Mouse (Mus musculus) hindbrain, embryonic 16.5 days (tissue): ENCODE results near the gene Pgls. TPM values are rescaled to one million over a fixed set of nuclear protein-coding genes. Genes with fewer than 3 reads are reported as not detected.
A peak's percentile ranks its signal among the peaks of the same experiment; 100 is the strongest.

Experiments
- ATAC-seq: fragments of 200-750 bp; cut with Nextera tagmentation; 2 replicates; pipeline ENCODE4 v1.8.0; 2017; ENCODE audit warnings: moderate TSS enrichment, moderate library complexity
- H3K27ac ChIP-seq: fragments of 300-500 bp; sonication (generic); 2 replicates; pipeline ENCODE4 v1.5.1; 2014; ENCODE audit warnings: low read depth, mild to moderate bottlenecking, control low read depth, low read length, moderate library complexity
- H3K27me3 ChIP-seq: fragments of 300-500 bp; sonication (generic); replicated peaks from 2 replicates; pipeline ENCODE4 v1.6.1; 2014; ENCODE audit warnings: low read length; ENCODE audit not compliant: control insufficient read depth, insufficient read depth
- H3K36me3 ChIP-seq: fragments of 300-500 bp; sonication (generic); 2 replicates; pipeline ENCODE4 v1.6.1; 2014; ENCODE audit warnings: mild to moderate bottlenecking, low read length, moderate library complexity, mixed read lengths; ENCODE audit not compliant: control insufficient read depth, insufficient read depth
- H3K4me1 ChIP-seq: fragments of 300-500 bp; sonication (generic); 2 replicates; pipeline ENCODE4 v1.6.1; 2014; ENCODE audit warnings: low read depth, low read length; ENCODE audit not compliant: control insufficient read depth, insufficient read depth
- H3K4me2 ChIP-seq: fragments of 300-500 bp; sonication (generic); 2 replicates; pipeline ENCODE4 v1.6.1; 2014; ENCODE audit warnings: mild to moderate bottlenecking, low read length, control low read depth, moderate library complexity
- H3K4me3 ChIP-seq: fragments of 300-500 bp; sonication (generic); 2 replicates; pipeline ENCODE4 v1.5.1; 2014; ENCODE audit warnings: mild to moderate bottlenecking, low read length, control low read depth, moderate library complexity
- H3K9ac ChIP-seq: fragments of 300-500 bp; sonication (generic); 2 replicates; pipeline ENCODE4 v1.6.1; 2014; ENCODE audit warnings: low read depth, mild to moderate bottlenecking, control low read depth, low read length, moderate library complexity
- H3K9me3 ChIP-seq: fragments of 300-500 bp; sonication (generic); 2 replicates; pipeline ENCODE4 v1.6.1; 2014; ENCODE audit warnings: mild to moderate bottlenecking, low read length, moderate library complexity; ENCODE audit not compliant: control insufficient read depth
- WGBS: fragments of 180-500 bp; shearing (Covaris S2); extraction: QIAGEN DNeasy Blood & Tissue Kit; methylation state at CpG from one replicate; pipeline ENCODE4 v1.1.7; 2014; 5-methylcytosine and 5-hydroxymethylcytosine counted together
- polyA plus RNA-seq: library from polyadenylated mRNA; unstranded; fragments of >200 nt; fragmentation: Nextera tagmentation; extraction: Ambion mirVana; gene quantifications from 2 replicates; pipeline ENCODE4 v1.2.1, GENCODE M21; 2015

The Pgls gene
- polyA plus RNA-seq, 1 experiment from 2014 or later = 237 TPM

- H3K36me3 ChIP-seq = 0 out of 2 replicates have a peak, but pooled peaks cover 2% of the 10 kb centered on the region
- 65% methylated on average over 4 of the region's 4 CpGs for WGBS
- H3K9me3 ChIP-seq = no peaks in the 10 kb centered on the region
- H3K27ac ChIP-seq = no peak overlapping the region
- no peak overlapping the region for H3K4me3 ChIP-seq
- H3K4me2 ChIP-seq = no peak overlapping the region
- no peaks in the 10 kb centered on the region for H3K27me3 ChIP-seq
- ATAC-seq = no peak
- peaks cover 7% of the 10 kb centered on the region; the same call in 1 of the 2 replicates for H3K4me1 ChIP-seq
- no peak overlapping the region for H3K9ac ChIP-seq
These were observed 14.1 kb upstream of the Pgls start for GRCm38 (mm10) chr8:71577856-71578387.

GRCm38 (mm10) chr8:71579009-71579408 lies 13.0 kb upstream of the Pgls start:
- H3K9me3 ChIP-seq = no peaks in the 10 kb centered on the region
- H3K4me1 ChIP-seq = 0 out of 2 replicates have a peak, but pooled peaks cover 2% of the 10 kb centered on the region
- H3K9ac ChIP-seq = no peak overlapping the region
- no peak overlapping the region for H3K4me2 ChIP-seq
- H3K27ac ChIP-seq = no peak overlapping the region
- no peak overlapping the region for H3K4me3 ChIP-seq
- WGBS = 68% methylated on average over 1 of the region's 1 CpGs
- no peak for ATAC-seq
- H3K27me3 ChIP-seq = no peaks in the 10 kb centered on the region
- H3K36me3 ChIP-seq = peaks cover 4% of the 10 kb centered on the region

- H3K27ac ChIP-seq = no peak overlapping the region
- 70% methylated on average over 10 of the region's 14 CpGs for WGBS
- peaks cover 9% of the 10 kb centered on the region for H3K36me3 ChIP-seq
- no peak overlapping the region for H3K4me3 ChIP-seq
- no peaks in the 10 kb centered on the region for H3K27me3 ChIP-seq
- H3K4me1 ChIP-seq = 0 out of 2 replicates have a peak, but pooled peaks cover 2% of the 10 kb centered on the region
- ATAC-seq = peak; percentile 28; the same call in 1 of the 2 replicates
- no peaks in the 10 kb centered on the region for H3K9me3 ChIP-seq
- H3K9ac ChIP-seq = peak overlapping the region; percentile 27; the same call in 1 of the 2 replicates
- H3K4me2 ChIP-seq = no peak overlapping the region
These were observed 12.5 kb upstream of the Pgls start for GRCm38 (mm10) chr8:71579476-71579875.

- WGBS = 28% methylated on average over 9 of the region's 9 CpGs
- Histone ChIP-seq H3K27me3 (no peaks in the 10 kb centered on the region), H3K4me3 (no peak overlapping the region), H3K4me2 (no peak overlapping the region), H3K9me3 (no peaks in the 10 kb centered on the region), H3K27ac (no peak overlapping the region), H3K4me1 (0 out of 2 replicates have a peak, but pooled peaks cover 2% of the 10 kb centered on the region), H3K36me3 (peaks cover 15% of the 10 kb centered on the region), H3K9ac (no peak overlapping the region)
- peak; percentile 31 for ATAC-seq
These were observed 11.8 kb upstream of the Pgls start for GRCm38 (mm10) chr8:71580201-71580600.

GRCm38 (mm10) chr8:71586891-71587290 lies 5.1 kb upstream of the Pgls start:
- H3K36me3 ChIP-seq = peaks cover 24% of the 10 kb centered on the region
- WGBS = 87% methylated on average over 2 of the region's 2 CpGs
- H3K4me1 ChIP-seq = peaks cover 10% of the 10 kb centered on the region
- 0 out of 2 replicates have a peak, but pooled peaks have one; percentile 5 for ATAC-seq
- no peaks in the 10 kb centered on the region for H3K9me3 ChIP-seq
- no peak overlapping the region for H3K9ac ChIP-seq
- H3K27me3 ChIP-seq = no peaks in the 10 kb centered on the region
- no peak overlapping the region for H3K27ac ChIP-seq
- no peak overlapping the region for H3K4me3 ChIP-seq
- no peak overlapping the region for H3K4me2 ChIP-seq

DNA sequence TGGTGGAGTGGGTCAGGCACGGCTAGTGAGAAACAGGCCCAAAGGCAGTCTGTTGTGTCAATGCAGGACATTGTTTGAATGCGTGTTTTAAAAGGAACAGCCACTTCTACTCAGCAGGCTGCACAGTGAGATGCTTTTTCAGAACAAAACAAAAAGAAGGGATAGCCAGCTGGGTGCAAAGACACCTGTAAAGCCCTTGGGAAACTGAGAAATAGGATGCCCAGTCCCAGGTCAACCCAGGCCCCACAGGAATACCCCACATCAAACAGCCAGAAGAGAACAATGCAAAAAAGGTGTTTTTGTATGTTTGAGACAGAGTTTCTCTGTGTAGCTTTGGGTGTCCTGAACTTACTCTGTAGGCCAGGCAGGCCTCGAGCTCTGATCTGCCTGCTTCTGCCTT lies 3.2 kb upstream of the Pgls start:
- WGBS = 54% methylated on average over 3 of the region's 3 CpGs
- Histone ChIP-seq H3K27me3 (no peaks in the 10 kb centered on the region), H3K36me3 (peaks cover 24% of the 10 kb centered on the region), H3K9me3 (no peaks in the 10 kb centered on the region), H3K4me2 (no peak overlapping the region), H3K4me3 (no peak overlapping the region), H3K9ac (no peak overlapping the region), H3K4me1 (peaks cover 22% of the 10 kb centered on the region), H3K27ac (no peak overlapping the region)
- ATAC-seq = no peak

DNA sequence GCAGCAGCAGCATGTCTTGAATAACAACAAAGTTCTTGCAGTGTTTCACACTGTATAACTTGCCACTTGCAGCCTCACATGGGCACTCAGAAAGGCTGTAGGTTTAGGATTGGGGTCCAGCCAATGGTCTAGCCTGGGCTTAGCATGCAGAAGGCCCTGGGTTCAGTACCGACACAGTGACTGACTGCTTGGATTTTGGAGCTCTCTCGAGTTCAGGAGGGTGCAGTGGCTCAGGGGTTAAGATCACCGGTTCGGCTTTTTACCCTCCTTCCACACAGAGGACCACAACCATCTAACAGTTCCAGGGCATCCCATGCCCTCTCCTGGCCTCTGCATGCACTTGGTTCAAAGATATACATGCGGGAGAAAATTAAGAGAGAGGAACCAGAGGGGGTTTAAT lies 959 bp upstream of the Pgls start:
- no peak for ATAC-seq
- peak overlapping the region; percentile 99 for H3K27ac ChIP-seq
- H3K4me3 ChIP-seq = peak overlapping the region; percentile 87
- peak overlapping the region; percentile 97 for H3K9ac ChIP-seq
- peaks cover 30% of the 10 kb centered on the region for H3K4me1 ChIP-seq
- peak overlapping the region; percentile 95 for H3K4me2 ChIP-seq
- no peaks in the 10 kb centered on the region for H3K9me3 ChIP-seq
- H3K27me3 ChIP-seq = no peaks in the 10 kb centered on the region
- H3K36me3 ChIP-seq = peaks cover 11% of the 10 kb centered on the region
- WGBS = 25% methylated on average over 5 of the region's 5 CpGs

GRCm38 (mm10) chr8:71592374-71593170 lies 596 bp downstream of the Pgls start:
- H3K27me3 ChIP-seq = no peaks in the 10 kb centered on the region
- peaks cover 32% of the 10 kb centered on the region for H3K4me1 ChIP-seq
- peak overlapping the region; percentile 87 for H3K4me3 ChIP-seq
- peak; percentile 76 for ATAC-seq
- 6% methylated on average over 38 of the region's 60 CpGs for WGBS
- peak overlapping the region; percentile 99 for H3K27ac ChIP-seq
- H3K9ac ChIP-seq = peak overlapping the region; percentile 97
- peak overlapping the region; percentile 95 for H3K4me2 ChIP-seq
- peaks cover 3% of the 10 kb centered on the region; the same call in 1 of the 2 replicates for H3K36me3 ChIP-seq
- no peaks in the 10 kb centered on the region for H3K9me3 ChIP-seq

- Histone ChIP-seq H3K9ac (peak overlapping the region; percentile 11; the same call in 1 of the 2 replicates), H3K4me1 (peaks cover 32% of the 10 kb centered on the region), H3K4me2 (no peak overlapping the region), H3K4me3 (no peak overlapping the region), H3K9me3 (no peaks in the 10 kb centered on the region), H3K27me3 (no peaks in the 10 kb centered on the region), H3K27ac (no peak overlapping the region), H3K36me3 (peaks cover 3% of the 10 kb centered on the region; the same call in 1 of the 2 replicates)
- no peak for ATAC-seq
- WGBS = 97% methylated on average over 8 of the region's 8 CpGs
These were observed 1.8 kb downstream of the Pgls start for GRCm38 (mm10) chr8:71593556-71594323.
